ENCODE assay signal across 8 mouse cellular contexts in the genomic region with DNA sequence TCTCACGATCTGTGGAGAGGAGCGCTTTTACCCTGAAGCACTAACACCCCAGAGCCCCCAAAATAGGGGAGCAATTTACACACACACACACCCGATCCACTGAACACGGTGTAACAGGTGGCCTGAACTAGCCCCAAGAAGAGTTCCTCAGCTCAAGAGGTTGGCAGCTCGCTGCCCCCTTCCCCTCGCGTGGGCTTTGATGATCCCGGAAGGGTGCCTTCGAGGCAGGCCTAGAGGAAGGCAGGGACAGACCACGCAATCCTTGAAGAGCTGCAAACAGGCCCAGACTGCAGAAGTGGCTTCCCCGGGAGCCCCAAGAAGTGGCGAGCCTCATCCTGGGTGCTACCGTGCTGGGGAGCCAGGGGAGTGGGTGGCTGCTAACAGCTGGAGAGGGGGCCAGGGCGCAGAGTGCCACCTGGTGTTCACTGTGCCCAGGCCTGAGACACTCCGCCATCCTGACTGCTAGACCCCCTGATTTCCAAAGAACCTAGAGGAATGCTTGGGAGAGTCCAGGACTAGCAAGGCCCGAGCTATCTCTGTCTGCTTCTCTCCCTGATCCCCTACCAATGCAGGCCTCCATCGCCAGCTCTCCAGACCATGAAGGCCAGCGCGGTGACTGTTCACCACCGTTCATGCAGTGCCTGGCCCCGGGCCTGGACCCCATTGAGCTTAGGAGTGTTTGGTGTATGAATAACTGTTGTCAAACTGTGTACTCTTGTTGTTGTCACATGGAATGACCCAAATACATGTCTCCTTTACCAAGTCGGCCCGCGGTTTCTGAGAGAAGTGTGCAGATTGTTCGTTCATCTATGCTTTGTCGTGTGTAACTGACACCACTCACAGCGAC. TPM values are rescaled to one million over a fixed set of nuclear protein-coding genes. Genes with fewer than 3 reads are reported as not detected.
DNase-seq lines count a peak whose midpoint lies in the region; ATAC-seq and TF ChIP-seq lines count a peak whose summit lies in the region.

No protein-coding gene starts in this region.

- peak; percentile 36 for DNase-seq in embryo, embryonic 10.5 days (ENCODE audit: low spot score)
- no peak for DNase-seq in embryo, embryonic 9.5 days (ENCODE audit: extremely low spot score)
- peak; percentile 38 for DNase-seq in right cerebral cortex, postnatal 14 days
- DNase-seq in right cerebral cortex, postnatal 36 days (ENCODE audit: low spot score in 2 of 2), result no peak
- no peak for DNase-seq in liver, postnatal 0 days
- DNase-seq in spleen, adult 18-20 months, result no peak
- no peak for DNase-seq in B cell, adult 2 months

- no peak for ATAC-seq in liver, postnatal 0 days
- no peak for ATAC-seq in frontal cortex, adult (ENCODE audit: low TSS enrichment)

- no peaks in the 10 kb centered on the region for H3K9me3 ChIP-seq in liver, postnatal 0 days (ENCODE audit: low read length)

- TF ChIP-seq CTCF in liver, postnatal 0 days (IDR thresholded peaks at IDR 0.05; ENCODE audit: low read depth), result peak; percentile 33; the same call in 1 of the 2 replicates

- H3K27me3 ChIP-seq in liver, postnatal 0 days (ENCODE audit: insufficient read depth, low read length), result peaks cover 67% of the 10 kb centered on the region

- TF ChIP-seq EP300 in liver, postnatal 0 days (IDR thresholded peaks at IDR 0.05; ENCODE audit: low read depth), result no peak

- H3K9ac ChIP-seq in liver, postnatal 0 days (replicated peaks), result no peak overlapping the region

- H3K36me3 ChIP-seq in liver, postnatal 0 days (replicated peaks; ENCODE audit: insufficient read depth, low read length), result no peaks in the 10 kb centered on the region

- no peak overlapping the region for H3K4me2 ChIP-seq in liver, postnatal 0 days (ENCODE audit: low read depth, low read length)

- H3K4me1 ChIP-seq in liver, postnatal 0 days (ENCODE audit: insufficient read depth), result peaks cover 7% of the 10 kb centered on the region; the same call in 1 of the 2 replicates

- no peak overlapping the region for H3K27ac ChIP-seq in liver, postnatal 0 days (ENCODE audit: low read depth)

- no peak overlapping the region for H3K4me3 ChIP-seq in liver, postnatal 0 days (ENCODE audit: low read depth, low read length)

- 34% methylated on average over 25 of the region's 27 CpGs for WGBS in liver, postnatal 0 days (ENCODE audit: insufficient replicate concordance)

RNA-seq across cellular contexts. Expression of a gene that starts 7.1 kb away (rescaled TPM):
- polyA plus RNA-seq in liver, postnatal 0 days (2015; fragmentation: Nextera tagmentation; extraction: Ambion mirVana), result not detected in 2 replicates

RNA-seq across cellular contexts. Expression of a gene that starts 42.2 kb away (rescaled TPM):
- 64.0 and 64.9 TPM in 2 replicates for polyA plus RNA-seq in liver, postnatal 0 days (2015; fragmentation: Nextera tagmentation; extraction: Ambion mirVana)

RNA-seq across cellular contexts. Expression of a gene that starts 51.4 kb away (rescaled TPM):
- 15.0 and 16.7 TPM in 2 replicates for polyA plus RNA-seq in liver, postnatal 0 days (2015; fragmentation: Nextera tagmentation; extraction: Ambion mirVana)

Comparison
In these comparisons a context has a peak if more than half of its experiments do, and no peak if none do; other contexts are left out.
1. DNase-seq: peak in embryo, embryonic 10.5 days (single experiment) and right cerebral cortex, postnatal 14 days (single experiment); none in embryo, embryonic 9.5 days (single experiment), right cerebral cortex, postnatal 36 days (0 of 2), liver, postnatal 0 days (single experiment), spleen, adult 18-20 months (0 of 2) and B cell, adult 2 months (0 of 2).